Mouse (Mus musculus): ENCODE data around the gene Tlr9.

The Tlr9 gene

DNA sequence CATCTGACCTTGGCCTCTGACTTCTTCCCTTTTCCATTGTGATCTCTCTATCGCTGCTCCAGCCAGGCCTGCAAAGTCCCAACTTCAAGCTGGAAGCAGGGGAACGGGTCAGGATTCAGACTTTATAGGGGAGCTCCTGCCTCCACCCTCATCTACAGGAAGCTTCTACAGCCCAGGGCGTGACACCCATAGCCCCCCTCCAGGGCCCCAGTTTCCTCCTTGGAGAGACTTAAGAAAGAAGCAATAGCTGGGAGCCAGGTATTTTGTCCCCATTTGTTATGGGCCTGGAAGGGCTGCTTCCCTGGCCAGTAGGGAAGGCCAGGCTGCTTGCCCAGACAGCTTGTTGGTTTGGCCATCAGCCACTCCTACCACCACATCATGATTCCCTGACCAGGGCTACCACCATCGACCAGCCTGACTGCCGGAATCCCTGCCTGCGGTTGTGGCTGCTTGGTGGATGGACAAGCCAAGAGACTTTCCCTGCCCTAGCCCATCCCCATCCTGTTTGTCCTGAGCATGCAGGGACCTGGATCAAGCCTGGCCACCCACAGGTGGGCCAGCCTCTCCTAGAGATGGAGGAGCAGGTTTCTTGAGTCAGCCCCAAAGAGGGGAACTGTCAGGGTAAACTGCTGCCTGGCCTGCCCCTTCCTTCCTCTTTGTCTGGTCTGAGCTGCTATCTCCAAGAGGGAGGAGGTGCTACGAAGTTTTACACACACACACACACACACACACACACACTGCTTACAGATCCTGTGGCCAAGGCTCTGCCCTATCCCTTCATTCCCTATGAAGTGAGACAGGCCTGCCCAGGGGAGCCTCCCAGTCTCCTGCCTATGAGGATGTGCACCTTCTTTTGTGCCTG lies 18.2 kb upstream of the Tlr9 start:
- in situ Hi-C loops (cut with MboI; ENCODE audit: low sequenced_read_pairs), result no loop called here

DNA sequence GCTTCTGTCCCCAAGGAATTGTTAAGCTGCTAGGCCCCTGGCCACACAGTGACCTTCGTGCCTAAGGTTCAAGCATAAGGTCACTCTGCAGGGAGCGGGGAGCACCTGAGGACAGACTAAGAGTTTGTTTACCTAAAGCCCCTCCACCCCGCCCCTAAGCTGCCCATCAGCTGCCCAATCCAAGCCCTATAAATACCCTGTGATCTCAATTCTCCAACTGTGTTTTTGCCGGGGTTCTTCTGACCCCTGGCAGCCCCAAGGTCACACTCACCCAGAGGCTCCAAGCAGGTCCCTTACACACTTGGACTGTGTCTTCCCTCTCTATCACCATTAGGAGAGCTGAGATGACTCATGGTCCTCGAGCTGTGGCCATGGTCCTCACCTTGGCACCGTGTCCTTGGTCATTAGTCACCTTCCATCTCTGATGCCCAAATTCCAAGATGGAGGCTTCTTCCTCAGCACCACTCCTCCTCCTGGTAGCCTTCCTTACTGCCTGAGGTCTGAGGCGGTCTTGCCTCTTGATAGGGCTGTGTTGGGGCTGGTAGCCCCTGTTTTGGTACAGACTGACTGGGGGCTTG lies 16.6 kb upstream of the Tlr9 start:
- in situ Hi-C loops (cut with MboI; ENCODE audit: low sequenced_read_pairs), result no loop called here

DNA sequence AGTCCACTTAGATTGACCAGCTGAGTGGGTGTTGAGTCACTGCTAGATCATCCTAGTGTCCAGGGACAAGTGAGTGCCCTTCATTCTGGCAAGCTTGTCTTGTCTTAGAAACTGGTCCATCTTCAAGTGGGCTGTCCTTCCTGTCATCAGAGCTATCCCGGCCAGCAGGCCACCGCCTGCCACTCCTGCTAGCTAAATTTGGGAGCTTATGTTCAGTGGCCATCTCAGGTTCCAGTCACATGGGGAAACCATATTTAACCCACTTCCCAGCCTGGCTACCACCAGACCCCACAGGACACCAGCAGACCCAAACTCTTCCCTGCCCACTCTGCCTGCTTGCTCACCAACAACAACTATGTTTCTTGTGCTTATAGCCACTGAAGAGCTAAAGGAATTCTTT lies 15.9 kb upstream of the Tlr9 start:
- in situ Hi-C loops (cut with MboI; ENCODE audit: low sequenced_read_pairs), result no loop called here

DNA sequence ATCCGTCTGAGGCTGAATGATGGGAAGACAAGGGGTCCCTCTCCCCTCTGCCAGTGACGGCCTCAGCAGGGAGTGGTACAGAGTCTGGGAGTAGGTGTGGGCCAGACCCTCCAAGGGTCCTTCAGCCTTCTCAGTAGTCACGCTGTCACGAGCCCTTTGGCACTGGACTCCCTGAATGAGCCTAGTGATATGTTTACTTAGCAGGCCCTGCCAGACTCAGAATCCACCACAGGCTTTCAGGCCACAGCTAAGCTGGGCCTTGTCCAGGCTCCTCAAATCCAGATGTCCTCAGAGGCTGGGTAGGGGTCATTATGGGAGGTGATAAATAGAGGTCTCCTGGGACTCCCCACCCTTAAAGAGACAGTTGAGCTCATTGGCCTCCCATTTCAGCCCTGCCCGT lies 14.2 kb upstream of the Tlr9 start:
- in situ Hi-C loops (cut with MboI; ENCODE audit: low sequenced_read_pairs), result no loop called here

DNA sequence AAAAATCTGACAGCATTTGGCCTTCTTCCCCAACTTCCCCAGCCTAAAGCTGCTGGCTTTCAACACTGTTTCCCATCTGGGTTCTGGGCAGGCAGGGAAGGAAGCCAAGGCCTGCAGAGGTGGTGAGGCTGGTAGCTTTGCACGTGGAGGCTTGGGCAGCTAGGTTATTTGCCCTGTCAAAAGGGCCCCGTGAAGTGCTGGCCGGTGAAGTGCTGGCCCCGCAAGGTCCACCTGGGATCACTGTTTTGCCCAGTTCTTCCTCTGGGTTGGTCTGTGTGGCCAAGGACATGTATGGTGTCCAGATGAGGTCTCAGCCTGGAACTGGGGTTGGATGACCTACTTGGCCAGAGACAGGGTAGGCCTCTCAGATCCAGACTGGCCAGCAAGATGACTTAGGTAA lies 12.4 kb upstream of the Tlr9 start:
- in situ Hi-C loops (cut with MboI; ENCODE audit: low sequenced_read_pairs), result no loop called here

DNA sequence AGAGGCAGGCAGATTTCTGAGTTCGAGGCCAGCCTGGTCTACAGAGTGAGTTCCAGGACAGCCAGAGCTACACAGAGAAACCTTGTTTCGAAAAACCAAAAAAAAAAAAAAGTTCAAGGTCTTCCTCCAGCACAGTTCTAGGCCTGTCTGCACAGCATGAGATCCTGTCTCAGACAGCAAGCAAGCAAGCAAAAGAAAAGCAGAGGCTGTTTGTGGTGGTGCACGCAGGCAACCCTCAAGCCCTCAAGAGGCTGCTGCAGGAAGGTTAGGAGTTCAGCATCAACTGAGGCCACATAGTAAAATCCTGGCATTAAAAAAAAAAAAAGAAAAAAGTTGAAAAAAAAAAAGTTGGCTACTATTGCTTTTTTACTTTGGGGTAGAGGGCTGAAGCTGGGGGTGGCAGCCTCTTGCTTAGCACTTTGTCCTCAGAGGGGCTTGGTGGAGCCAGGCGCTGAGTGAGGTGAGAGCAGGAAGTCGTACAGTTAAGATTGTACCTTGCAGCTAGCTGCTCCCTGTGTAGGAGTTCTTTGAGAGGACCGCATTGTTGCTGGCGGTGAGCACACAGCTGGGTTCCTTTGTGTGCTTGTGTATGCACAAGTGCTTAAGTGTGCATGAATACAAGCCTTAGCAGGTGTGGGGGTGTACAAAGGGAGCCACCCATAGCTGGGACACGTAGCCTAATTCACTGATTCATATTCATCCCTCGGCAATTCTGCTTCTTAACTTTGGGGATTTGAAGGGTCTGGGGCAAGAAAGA lies 11.4 kb upstream of the Tlr9 start:
- in situ Hi-C loops (cut with MboI; ENCODE audit: low sequenced_read_pairs), result no loop called here

DNA sequence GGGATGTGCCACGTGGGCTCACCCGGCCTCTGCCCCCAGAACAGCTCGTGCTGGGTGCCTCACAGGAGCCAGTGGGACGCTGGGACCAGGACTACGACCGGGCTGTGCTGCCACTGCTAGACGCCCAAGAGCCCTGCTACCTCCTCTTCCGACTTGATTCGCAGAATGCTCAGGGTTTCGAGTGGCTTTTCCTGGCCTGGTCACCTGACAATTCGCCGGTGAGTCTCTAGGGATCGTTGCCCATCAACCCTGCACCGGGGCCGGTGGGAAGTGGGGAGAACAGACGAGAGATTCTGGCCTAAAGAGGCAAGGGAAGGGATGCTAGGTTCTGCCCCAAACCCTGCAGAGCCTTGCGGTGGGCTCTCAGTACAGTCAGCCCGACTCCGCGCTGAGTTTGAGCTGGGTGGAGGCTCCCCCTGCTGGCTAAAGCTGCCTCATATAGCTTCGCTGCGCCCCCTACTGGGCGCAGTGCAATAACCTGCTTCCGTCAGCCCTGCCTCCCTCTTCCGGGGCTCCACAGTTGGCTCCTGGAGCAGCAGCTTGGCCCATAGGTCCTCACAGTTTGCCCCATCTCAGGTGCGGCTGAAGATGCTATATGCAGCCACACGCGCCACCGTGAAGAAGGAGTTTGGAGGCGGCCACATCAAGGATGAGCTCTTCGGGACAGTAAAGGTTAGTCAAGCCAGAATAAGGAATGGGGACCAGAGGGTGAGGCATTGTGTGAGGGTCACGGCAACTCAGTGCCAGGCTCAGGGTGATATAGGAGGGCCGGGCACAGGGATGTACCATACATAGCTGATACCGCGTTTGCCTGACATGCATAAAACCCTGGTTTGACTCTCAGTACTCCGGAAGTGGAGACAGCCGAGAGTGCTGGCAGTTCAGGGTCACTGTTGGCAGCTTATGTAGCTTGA lies 10.5 kb upstream of the Tlr9 start:
- in situ Hi-C loops (cut with MboI; ENCODE audit: low sequenced_read_pairs), result no loop called here

DNA sequence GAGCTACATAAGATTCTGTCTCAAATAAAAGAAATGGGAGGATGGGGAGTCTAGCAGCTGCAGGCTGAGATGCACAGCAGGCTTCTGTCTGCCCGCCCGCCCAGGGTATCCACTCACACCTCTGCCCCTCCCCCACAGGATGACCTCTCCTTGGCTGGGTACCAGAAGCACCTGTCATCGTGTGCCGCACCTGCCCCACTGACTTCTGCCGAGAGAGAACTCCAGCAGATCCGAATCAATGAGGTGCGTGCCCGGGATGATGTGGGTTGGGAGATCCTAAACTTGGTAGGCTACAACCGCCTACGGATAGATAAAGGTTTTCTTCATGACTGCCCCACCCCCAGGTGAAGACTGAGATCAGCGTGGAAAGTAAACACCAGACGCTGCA lies 9.8 kb upstream of the Tlr9 start:
- in situ Hi-C loops (cut with MboI; ENCODE audit: low sequenced_read_pairs), result no loop called here

DNA sequence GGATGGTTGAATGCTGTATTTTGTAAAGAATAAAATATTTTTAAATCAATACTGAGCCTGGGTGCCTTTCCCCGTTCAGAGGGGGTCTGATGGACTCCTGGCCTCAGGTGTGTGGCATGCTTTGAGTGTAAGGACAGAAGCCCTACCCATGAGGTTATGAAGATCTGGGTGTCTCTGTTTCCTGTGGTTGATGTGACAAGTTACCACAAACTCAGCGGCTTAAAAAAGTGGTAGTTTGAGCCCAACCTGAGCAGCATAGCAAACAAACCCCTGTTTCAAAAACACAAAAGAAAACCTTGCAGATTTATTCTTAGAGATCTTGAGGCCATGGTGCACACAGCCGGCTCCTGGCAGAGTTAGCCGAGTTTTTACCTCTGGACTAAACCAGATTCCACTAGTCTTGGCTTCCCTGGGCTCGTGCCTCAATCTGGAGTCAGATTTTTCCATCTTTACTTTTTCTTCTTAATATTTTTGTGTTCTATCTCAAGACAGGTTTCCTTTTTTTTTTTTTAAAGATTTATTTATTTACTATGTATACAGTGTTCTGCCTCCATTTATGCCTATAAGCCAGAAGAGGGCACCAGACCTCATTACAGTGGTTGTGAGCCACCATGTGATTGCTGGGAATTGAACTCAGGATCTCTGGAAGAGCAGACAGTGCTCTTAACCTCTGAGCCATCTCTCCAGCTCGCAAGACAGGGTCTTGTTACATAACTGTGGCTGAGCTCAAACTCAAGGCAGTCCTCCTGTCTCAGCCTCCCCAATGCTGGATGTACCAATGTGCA lies 6.9 kb upstream of the Tlr9 start:
- in situ Hi-C loops (cut with MboI; ENCODE audit: low sequenced_read_pairs), result no loop called here

DNA sequence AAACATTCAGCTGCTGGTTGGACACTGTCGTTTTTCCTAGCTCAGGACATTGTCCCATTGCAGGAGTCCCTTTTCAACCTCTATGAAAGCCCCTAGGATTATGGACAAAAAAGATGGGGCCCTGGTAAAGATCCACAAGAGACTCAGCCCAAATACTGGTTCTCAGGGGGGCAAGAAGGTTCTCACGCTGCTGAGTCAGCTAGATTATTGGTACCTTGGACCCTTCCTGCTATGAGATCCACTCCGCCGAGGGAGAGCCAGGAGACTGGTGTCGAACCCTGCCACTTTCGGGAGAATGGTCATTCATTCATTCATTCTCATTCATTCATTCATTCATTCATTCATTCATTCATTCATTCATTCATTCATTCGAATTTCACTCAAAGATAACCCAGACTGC lies 5.4 kb upstream of the Tlr9 start:
- in situ Hi-C loops (cut with MboI; ENCODE audit: low sequenced_read_pairs), result no loop called here

DNA sequence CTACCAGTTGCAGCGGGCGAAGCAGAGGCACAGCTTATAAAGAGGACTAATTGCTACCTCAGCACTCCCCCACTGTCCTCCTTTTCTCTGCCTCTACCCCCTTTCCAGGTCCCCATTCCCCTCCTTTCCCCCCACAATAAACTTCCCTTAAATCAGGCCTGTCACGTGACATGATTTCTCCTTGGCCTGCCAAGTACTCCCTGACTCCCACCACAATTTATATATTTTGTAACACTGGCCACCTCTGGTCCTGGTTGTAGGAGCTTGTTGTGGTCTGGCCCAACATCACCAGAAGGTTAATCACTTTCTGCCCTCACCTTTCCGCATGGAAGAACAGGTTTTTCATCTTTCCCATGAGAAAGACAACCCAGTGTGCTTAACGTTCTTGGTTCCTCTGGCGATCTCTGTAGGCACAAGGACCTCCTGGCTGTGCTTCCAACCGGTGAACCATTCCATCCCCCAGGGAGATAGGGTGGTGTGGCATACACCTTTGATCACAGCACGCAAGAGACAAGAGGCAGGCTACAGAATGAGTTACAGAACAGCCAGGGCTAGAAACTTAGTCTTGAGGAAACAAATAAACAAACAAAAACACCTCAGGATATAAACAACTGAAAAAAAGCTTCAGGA lies 1.4 kb upstream of the Tlr9 start:
- in situ Hi-C loops (cut with MboI; ENCODE audit: low sequenced_read_pairs), result no loop called here

DNA sequence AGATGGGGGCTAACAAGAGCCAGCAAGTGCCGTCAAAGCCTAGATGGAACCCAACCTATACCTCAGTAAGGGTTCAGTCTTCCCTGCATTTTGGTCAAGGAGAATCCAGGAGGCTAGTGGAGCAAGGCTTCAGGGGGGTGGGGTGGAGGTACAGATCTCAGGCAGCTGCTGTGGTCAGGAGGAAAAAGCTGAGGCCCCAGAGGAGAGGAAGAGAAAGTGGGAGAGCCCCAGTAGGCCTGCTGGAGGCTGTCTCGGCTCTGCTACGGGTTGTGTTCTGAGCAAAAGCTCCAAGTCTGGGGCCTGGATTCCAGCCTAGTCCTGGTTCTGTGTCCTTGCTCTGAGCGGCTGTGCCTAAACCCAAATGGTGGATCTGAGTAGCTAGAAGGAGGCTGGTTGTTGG lies 596 bp downstream of the Tlr9 start:
- in situ Hi-C loops (cut with MboI; ENCODE audit: low sequenced_read_pairs), result no loop called here

DNA sequence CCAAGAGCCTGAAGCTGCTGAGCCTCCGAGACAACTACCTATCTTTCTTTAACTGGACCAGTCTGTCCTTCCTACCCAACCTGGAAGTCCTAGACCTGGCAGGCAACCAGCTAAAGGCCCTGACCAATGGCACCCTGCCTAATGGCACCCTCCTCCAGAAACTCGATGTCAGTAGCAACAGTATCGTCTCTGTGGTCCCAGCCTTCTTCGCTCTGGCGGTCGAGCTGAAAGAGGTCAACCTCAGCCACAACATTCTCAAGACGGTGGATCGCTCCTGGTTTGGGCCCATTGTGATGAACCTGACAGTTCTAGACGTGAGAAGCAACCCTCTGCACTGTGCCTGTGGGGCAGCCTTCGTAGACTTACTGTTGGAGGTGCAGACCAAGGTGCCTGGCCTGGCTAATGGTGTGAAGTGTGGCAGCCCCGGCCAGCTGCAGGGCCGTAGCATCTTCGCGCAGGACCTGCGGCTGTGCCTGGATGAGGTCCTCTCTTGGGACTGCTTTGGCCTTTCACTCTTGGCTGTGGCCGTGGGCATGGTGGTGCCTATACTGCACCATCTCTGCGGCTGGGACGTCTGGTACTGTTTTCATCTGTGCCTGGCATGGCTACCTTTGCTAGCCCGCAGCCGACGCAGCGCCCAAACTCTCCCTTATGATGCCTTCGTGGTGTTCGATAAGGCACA lies 3.2 kb downstream of the Tlr9 start:
- in situ Hi-C loops (cut with MboI; ENCODE audit: low sequenced_read_pairs), result no loop called here

DNA sequence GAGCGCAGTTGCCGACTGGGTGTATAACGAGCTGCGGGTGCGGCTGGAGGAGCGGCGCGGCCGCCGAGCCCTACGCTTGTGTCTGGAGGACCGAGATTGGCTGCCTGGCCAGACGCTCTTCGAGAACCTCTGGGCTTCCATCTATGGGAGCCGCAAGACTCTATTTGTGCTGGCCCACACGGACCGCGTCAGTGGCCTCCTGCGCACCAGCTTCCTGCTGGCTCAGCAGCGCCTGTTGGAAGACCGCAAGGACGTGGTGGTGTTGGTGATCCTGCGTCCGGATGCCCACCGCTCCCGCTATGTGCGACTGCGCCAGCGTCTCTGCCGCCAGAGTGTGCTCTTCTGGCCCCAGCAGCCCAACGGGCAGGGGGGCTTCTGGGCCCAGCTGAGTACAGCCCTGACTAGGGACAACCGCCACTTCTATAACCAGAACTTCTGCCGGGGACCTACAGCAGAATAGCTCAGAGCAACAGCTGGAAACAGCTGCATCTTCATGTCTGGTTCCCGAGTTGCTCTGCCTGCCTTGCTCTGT lies 3.8 kb downstream of the Tlr9 start:
- in situ Hi-C loops (cut with MboI; ENCODE audit: low sequenced_read_pairs), result no loop called here

DNA sequence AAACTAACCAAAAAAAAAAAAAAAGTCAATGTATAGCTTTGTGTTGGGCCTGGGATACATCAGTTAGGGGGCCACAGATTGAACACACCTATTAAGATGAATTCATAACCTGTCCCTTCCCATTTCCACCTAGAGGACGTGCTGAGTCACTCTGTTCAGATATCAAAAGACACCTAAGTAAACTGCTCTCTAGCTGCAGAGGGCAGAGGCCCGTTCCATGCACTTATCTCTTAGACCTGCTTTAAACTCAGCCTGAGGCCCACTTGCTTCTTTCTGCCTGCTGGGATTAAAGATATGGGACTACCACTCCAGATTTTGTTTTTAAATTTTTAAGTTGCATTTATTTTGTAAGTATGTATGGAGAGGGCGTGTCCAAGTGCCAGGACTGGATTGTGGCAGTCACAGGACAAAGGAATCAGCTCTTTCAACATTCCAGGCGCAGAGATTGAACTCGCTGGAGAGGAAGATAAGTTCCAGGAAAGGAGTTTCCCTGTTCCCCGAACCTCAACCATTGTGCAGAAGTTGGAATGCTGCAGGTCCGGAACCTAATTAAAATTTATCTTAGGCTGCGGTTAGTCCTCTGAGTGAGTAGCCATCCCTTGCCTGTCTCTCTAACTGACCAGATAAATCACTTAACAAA lies 5.5 kb downstream of the Tlr9 start:
- in situ Hi-C loops (cut with MboI; ENCODE audit: low sequenced_read_pairs), result no loop called here

DNA sequence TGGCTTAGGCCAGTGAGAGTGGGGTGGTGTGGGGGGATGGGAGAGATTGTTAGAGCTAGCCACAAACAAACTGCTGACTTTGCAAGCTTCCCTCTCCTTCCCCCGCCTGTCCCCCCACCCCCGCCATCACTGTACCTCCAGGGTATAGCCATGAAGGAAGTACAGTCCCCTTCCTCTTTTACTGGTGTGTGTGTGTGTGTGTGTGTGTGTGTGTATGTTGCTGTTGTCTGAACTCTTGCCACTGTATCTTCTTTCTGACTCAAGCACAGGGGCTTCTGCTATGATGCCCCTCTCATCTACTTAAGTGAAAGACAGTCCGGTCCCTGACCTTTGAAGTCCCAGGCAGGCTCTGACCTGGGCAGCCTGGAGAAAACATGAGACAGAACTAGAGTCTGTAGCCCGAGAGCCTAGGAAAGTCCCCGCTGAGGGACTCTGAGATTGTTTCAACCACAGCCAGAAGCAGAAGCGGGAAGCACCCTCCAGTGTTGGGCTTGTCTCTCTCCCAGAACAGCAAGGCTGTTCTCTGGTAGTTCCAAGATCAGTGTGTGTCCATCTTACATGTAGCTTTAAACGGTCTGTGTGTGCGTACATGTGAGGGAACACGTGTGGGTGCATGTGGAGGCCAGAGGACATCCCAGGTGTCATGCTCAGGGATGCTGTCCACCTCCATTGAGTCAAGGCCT lies 7.8 kb downstream of the Tlr9 start:
- in situ Hi-C loops (cut with MboI; ENCODE audit: low sequenced_read_pairs), result no loop called here

DNA sequence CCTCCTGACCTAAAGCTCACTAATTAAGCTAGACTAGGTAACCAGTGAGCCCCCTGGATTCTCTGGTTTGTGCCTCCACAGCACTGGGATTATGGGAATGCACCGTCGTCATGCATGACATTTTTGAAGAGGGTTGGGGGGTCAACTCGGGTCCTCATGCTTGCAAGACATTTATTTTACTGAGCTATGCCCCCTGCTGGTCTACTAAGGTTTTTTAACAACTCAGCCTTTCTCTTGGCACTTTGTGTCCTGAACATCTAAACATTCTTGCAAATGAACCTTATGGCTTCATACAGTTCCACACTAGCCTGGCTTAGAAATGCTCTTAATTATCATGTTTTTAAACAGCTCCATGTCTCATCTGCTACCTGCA lies 8.3 kb downstream of the Tlr9 start:
- in situ Hi-C loops (cut with MboI; ENCODE audit: low sequenced_read_pairs), result no loop called here

DNA sequence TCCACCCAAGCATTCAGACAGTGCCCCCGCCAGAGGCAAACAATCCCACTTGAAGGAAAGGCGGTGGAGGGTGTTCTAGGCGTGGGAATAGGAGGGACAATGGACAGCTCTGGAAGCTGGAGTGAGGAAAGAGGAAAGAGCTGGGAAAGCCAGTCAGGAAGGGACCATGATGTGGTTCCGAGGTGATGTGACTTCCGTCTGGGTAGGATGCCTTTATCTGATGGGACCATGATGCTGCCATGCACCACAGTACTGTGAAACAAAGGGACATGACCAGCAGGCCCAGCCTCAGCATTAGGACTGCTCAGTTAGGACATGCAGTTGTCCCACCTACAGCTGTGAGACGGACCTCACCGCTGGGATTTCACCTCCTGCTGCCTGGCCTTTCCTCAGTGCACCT lies 8.8 kb downstream of the Tlr9 start:
- in situ Hi-C loops (cut with MboI; ENCODE audit: low sequenced_read_pairs), result no loop called here
